Mouse (Mus musculus): ENCODE results near the gene Ep300. TPM values are rescaled to one million over a fixed set of nuclear protein-coding genes. Genes with fewer than 3 reads are reported as not detected.

The Ep300 gene
- total RNA-seq (2022), result 10 to 100 TPM; 40.2 to 48.8 (median 46.7) TPM

DNA sequence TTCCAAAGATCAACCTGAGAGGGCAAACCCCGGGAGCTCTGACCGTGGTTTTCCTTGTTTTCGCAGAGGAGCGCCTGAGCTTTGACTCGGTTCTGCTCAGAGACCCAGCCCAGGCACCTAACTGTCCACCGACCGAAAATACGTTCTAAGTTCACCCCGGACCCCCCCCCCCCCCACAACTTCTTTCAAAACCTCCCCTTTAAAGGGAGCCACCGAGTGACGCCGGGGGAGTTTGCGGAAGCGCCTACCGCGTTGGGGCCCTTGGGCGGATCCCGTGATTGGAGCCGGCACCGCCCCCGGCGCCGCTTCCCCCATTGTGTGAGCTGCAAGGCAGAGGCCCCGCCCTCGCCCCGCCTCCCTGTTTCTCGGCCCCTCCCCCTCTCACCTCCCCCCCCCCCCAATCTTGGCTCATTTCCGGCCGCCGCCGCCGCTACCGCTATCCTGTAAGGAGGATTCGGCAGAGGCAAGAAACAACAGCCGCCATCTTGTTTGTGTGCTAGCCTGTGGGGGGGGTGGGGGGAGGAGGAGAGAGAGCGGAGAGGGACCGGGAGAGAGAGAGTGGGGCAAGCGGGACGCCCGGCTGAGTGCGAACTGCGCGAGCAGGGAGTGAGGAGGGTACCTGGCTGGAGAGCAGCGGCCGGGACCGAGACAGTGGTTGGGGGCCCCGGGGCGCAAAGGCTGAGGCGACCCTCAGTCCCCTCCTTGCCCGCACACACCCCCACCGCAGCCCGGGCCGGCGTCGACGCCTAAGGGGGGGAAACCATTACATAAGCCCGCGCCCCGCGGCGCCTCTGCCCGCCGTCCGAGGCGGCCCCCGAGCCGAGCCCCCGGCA is at the start of gene Ep300:
TSS of gene Ep300 (plus strand) at position 439 of the 833 bp plus-strand sequence.
- DNase-seq (ENCODE audit: low spot score), result peak; percentile 91

DNA sequence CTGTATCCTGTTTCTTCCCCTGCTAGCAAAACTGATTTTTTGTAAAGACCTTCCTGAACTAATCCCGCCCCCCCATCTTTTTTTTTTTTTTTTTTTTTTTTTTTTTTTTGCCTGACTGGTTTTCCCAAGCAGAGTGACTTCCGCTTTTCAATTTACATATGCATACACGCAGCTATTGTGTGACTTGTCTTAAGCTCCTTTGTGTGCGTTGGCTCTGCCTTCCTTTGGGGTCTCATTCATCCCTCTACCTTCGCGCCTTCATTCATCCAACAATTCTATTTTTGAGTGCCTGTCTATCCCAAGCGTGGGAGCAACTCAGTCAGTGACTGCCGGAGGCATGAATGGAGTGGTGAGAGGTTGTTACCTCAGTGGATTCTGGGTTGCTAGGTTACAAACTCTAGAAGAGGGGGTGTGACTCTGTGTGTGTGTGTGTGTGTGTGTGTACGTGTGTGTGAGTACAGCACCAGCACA is 49.2 kb upstream of the Ep300 start:
- DNase-seq (ENCODE audit: low spot score), result no peak

DNA sequence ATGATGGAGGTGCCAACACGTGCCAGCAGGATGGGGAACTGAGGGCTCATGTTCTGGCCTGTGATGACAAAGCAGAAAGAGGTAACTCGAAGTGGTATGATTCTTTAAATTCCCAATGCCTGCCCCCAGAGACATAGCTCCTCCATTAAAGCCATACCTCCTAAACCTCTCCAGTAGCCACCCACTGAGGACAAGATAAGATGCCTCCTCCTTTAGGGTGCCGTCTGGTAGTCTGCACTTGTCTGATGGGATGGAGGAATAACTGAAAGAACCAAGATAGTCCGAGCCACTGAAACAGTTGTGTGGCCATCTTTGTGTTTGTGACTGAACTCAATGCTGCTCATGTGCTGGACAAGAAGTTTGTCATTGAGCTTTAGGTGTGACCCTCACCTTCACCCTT is 47.0 kb upstream of the Ep300 start:
- no peak for DNase-seq (ENCODE audit: low spot score)

DNA sequence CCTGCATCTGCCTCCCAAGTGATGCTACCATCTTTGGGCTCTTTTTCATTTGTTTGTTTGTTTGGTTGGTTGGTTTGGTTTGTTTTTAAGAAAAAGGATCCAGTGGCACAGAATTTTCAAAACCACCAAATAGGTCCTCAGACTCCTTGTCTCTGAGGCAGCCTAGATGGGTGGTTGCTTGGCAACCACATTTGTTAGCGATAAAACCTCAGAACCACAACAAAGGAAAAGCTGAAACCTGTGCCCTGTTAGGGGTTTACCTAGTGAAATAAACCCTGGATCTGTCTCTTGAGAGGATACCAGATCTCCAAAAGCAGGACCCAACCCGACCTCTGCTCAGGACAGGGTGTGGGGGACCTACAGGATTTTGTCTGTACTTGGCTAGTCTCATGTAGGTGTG is 45.6 kb upstream of the Ep300 start:
- DNase-seq (ENCODE audit: low spot score), result no peak

DNA sequence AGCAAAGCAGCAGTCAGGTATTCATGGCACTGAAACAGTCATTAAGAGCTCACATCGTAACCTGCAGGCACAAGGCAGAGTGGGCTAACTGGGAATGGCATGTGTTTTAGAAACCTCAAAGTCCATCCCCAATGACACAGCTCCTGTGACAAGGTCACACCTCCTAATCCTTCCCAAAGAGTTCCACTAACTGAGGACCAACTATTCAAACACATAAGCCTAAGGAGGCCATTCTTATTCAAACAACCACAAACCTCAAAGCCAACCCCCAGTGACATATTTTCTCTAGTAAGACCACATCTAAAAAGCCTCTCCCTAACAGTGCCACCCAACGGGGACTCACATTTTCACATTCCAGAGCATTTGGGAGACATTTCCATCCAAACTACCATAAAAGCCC is 40.2 kb upstream of the Ep300 start:
- DNase-seq (ENCODE audit: low spot score), result no peak

DNA sequence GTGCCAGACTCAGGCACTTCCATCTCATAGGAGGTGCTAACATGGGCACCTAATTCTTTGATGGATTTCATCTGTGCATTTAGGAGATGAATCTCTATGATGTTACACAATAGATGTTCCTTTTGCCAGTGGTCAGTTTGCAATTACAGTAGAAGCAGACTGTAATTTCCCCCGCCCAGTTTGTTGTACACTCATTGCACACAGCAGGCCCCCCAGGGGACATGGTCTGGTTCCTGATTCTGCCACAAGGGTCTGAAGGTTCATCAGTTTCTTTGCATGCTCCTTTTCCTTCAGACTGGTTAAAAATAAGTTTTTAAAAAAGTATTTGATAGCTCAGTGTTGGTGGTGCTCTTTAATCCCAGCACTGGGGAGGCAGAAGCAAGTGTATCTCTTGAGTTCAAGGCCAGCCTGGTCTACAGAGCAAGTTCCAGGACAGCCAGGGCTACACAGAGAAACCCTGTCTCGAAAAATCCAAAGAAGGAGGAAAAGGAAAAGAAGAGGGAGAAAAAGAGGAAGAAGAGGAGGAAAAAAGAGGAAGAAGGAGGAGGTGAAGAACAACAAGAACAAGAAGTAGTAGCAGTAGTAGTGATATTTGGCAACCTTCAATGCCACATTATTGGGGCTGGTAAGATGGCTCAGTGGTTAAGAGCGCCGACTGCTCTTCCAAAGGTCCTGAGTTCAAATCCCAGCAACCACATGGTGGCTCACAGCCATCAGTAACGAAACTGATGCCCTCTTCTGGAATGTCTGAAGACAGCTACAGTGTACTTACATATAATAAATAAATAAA is 39.6 kb upstream of the Ep300 start:
- no peak for DNase-seq (ENCODE audit: low spot score)

DNA sequence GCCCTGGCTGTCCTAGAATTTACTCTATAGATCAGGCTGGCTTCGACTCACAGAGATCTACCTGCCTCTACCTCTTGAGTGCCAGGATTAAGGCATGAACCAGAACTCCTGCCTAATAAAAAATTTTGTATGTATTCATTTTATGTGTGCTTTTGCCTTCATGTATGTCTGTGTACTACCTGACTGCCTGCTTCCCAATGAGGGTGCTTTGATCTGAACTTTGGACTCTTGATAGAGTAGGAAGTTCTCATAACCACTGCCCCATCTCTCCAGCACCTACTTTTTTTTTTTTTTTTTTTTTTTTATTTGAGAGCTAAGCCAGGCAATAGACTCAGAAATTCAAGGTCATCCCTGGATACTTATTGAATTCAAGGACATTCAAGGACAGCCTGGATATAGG is 31.7 kb upstream of the Ep300 start:
- DNase-seq (ENCODE audit: low spot score), result no peak

DNA sequence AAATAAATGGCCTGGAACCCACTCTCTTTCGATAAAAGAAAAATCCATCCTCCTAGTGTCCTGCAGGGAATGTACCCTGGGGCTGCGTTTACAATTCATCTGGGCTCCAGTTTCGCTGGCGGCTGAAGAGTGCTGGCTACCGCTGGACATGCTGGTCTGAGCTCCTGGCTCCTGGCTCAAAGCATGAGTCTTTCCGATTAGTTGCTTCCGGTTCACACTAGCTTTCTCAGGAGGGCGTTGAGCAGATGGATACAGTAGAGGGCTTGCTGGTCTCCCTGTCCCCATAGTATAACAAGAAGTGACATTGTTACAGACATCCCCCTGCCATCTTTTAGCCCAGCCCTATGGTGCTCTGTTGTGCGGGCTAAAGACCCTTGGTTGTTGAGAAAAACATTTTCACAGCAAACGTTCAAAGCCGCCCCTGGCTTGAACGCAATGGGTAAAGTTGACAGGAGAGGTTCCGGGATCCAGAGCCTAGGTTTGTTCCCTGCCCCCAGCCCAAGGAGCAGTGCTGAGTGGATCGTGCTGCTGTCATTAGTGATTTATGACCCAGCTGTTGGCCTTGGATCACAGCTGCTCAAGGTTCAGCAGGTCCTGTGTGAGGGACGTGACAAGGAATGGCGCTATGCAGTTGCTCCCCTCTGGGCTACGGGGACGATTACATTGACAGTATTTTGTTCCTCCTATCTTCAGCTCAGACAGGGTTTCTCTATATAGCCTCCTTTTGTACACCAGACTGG is 30.4 kb upstream of the Ep300 start:
- no peak for DNase-seq (ENCODE audit: low spot score)

DNA sequence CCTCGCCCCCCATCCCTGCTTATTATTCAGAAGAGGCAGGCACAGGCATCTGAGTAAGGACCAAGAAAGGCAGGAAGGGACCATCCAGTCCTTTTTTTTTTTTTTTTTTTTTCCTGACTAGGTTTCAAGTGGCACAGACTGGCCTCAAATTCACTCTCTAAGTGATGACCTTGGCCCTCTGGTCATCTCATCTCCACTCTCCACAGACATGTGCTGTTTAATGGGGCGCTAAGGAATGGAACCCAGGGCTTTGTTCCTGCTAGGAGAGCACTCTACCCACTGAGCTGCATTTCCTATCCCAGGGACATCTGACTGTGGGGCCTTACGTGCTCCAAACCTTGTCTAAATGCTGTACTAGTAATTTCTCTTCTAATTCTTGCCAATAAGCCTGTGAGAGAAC is 29.2 kb upstream of the Ep300 start:
- no peak for DNase-seq (ENCODE audit: low spot score)

DNA sequence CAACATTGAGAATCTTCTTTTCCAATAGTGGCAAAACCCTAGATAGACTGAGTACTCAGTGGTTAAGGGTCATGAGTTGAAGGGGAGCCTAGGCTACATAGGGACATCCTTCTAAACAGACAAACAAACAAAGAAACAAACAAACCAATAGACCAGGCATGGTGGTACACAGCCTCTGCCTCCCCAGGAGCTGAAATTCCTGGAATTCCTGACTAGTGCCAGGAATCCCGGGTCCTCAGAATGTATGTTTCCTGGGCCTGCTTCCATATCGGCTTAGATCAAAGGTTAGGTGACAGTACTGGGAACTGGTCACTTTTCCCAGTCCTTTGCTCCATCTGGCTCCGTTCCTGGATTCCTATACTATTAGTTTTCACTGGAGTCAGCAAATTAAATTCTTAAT is 23.6 kb upstream of the Ep300 start:
- no peak for DNase-seq (ENCODE audit: low spot score)

DNA sequence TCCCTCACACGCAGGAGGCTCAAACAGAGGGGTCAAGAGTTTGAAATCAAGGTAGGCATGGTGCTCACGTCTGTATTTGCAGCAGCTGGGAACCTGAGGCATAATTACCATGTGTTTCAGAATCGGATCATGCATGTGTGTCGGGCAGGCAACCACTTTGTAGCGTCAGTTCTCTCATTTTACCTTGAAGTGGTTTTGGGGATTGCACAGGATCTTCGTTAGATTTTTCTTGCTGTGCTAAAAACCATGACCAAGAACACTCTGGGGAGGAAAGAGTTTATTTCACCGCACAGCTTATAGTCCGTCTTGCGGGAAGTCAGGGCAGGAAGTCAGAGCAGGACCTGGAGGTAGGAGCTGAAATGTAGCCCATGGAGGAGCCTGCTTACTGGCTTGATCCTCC is 23.2 kb upstream of the Ep300 start:
- no peak for DNase-seq (ENCODE audit: low spot score)

DNA sequence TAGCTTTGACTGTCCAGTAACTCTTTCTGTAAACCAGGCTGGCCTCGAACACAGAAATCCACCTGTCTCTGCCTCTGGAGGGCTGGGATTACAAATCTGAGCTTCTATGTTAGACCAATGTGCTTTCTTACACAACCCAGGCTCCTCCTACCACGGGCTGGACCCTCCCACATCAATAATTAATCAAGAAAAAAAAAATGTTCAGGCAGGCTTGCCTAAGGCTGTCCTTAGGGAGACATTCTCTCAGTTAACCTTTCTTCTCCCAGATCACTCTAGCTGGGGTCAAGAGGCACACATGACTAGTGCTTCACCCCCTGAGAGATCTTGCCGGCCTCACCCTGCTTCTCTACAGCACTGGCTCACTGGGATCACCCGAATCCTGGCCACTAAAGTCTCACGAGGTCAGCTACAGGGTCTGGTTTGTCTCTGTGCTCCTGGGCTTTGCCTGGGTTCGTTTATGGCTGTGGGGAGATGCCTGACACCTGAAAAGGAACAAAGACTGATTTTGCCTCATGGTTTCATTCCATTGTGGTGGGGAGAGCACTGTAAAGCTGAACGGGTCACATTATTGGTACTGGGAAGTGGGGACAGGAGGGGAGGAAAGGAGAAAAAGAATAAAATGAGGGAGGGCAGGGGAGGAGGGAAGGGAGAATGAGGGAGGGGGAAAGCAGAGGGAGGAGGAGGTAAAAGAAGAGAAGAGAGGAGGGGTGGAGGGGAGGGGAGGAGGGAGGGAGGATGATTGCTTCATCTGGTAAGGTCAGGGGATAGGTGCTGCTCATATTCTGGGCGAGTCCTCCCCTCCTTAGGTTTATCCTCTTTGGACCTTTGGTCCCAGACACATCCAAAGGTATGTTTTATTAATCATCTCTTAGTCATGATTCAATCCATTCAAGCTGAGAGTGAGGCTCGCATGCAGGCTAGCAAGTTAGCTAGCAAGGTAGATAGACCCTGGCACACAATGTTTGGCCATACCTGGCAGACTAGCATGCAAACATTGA is 22.4 kb upstream of the Ep300 start:
- no peak for DNase-seq (ENCODE audit: low spot score)

DNA sequence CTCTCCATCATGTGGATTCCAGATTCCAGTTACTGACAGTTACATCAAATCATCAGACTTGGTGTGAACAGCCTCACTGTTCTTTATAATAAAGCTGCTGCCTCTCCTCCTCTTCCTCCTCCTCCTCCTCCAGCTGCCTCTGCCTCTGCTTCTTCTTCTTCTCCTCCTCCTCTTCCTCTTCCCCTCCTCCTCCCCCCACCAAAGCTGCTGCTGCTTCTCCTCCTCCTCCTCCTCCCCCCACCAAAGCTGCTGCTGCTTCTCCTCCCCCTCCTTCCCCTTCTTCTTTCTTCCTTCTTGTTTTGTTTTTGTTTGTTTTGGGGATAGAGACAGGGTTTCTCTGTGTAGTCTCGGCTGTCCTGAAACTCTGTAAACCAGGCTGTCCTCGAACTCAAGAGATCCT is 17.1 kb upstream of the Ep300 start:
- DNase-seq (ENCODE audit: low spot score), result no peak

DNA sequence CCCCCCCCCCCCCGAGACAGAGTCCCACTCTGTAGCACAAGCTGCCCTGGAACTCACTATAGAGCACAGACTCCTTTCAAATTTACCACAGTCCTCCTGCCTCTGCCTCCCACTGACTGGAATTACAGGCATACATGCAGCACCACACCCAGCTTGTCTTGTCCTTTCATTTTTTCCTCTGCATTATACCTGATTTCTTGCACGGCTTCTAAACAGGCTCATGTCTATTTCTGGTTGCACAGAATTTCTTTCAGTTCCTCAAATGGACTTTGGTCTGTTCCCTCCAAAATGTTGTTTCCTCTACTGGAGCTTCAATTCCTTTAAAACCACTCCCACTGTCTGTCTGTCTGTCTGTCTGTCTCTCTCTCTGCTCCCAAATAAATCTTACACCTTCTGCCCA is 16.6 kb upstream of the Ep300 start:
- no peak for DNase-seq (ENCODE audit: low spot score)

DNA sequence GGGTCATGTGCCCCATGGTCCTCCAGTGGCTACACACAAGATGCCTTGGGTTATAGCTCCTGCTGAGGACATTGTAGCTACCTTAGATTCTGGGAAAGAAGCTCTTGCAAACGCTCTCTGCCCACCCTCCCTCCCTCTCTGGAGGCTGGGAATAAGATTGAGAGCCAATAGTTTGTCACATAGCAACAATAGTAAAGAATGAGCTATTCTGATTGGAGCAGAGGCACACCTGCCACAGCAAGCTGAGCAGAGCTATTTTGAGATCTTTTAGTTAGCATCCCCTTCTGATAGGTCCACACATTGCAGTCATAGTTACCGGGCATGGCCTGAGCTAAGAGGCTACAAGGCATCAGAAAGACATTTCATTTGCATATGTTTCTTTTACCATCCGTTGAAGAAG is 8.2 kb upstream of the Ep300 start:
- DNase-seq (ENCODE audit: low spot score), result no peak

DNA sequence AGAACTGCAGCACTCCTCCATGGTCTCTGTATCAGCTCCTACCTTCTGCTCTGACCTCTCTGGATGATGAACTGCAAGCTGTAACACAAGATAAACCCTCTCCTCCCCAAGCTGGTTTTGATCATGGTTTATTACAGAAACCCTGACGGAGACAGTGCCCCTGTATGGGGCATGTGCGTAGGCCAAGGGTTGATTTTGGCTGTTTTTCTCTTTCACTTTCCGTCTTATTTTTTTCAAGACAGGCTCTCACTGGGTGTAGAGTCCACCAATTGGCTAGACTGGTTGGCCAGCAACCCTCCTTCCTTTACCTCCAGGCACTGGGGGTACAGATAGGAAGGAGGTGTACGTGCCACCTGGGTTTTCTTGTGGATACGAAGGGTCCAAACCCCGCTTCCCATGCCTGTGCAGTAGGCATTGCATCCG is 7.4 kb upstream of the Ep300 start:
- DNase-seq (ENCODE audit: low spot score), result no peak

DNA sequence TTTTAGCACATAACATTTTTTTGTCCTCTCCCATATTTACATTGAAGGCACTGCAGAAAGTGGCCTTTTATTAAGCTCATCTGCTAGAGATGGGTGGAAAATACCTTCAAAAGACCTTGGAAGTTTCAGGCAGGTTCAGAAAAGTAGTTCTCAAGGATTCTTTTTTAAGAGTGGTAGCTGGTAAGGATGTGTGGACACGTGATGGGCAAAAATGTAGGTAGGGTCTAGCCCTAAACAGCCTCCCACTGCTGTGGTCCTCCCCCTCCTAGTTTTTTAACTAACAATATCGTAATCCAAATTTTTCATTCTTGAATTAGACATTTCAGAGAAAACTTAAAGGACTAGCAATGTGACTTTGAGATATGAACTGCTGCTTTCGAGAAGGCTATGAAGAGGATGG is 685 bp upstream of the Ep300 start:
- DNase-seq (ENCODE audit: low spot score), result no peak

DNA sequence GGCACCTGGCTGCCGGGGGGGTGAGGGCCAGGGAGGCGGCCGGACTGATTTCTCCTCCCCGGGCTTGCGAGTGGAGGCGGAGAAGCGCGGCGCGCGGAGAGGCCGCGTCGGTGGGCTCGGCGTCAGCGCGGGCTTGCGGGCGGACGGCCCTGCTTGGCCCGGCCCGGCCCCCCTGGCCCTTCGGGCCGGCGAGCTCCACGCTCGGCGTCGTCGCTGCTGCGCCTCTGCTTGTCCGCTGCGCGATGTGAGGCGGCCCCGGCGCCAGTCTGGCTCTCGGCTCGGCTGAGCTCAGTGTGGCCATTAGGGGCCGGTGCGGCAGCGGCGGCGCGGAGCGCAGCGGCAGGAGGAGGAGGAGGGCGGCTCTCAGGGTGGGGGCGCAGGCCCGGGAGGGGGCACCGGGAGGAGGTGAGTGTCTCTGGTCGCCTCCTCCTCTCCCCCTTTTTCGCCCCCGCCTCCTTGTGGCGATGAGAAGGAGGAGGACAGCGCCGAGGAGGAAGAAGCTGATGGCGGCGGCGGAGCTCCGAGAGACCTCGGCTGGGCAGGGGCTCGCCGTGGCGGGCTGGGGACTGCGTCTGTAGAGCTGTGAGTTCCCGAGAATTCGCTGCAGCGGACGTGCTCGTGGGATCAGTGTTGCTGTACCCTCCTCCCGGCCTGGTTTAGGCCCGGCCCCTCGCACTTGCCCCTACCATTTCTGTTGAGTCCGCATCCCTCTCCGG is 753 bp downstream of the Ep300 start:
- DNase-seq (ENCODE audit: low spot score), result peak; percentile 77

DNA sequence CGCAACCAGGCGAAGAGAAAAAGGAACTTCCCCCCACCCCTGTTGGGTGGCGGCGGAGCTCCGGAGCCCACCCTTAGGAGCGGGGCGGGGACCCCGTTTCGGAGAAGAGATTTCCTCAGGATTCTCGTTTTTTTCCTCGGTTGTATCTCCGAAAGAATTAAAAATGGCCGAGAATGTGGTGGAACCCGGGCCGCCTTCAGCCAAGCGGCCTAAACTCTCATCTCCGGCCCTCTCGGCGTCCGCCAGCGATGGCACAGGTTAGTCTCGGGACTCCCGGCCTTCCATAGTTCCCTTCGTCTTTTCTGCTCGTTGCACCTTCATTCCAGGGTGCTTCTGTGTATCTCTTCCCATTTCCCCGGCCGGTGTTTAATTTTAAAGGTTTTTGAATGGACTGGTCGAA is 1.3 kb downstream of the Ep300 start:
- no peak for DNase-seq (ENCODE audit: low spot score)

DNA sequence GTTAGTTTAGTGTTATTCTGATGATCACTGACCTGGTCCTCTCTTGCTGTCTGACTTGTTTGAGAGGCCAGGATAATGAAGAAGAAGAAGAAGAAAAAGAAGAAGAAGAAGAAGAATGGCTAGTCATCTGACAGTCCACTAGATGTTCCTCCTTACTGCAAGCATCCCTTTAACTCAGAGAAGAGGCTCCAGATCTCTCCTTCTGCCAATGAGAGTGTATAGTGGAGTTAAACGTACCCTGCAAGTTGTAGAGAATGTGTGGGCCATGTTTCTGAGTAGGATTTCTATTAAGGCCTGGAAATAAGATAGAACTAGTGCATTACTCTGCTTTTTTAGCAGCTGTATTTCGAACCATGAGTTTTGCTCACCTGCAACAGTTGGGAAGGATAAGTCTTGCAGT is 2.5 kb downstream of the Ep300 start:
- DNase-seq (ENCODE audit: low spot score), result no peak
